ENCODE assay signal across 17 mouse cellular contexts in genomic region chrX:57166549-57166948, GRCm38 (mm10). TPM values are rescaled to one million over a fixed set of nuclear protein-coding genes. Genes with fewer than 3 reads are reported as not detected.
DNase-seq lines count a peak whose midpoint lies in the region; ATAC-seq and TF ChIP-seq lines count a peak whose summit lies in the region.
"Had no signal": no experiment of that assay in that cellular context is flagged by ENCODE, and none has a peak within 500 bp of the region (broad histone marks: within the 10 kb centered on the region; RNA-seq: fewer than 3 reads in every experiment).

No protein-coding gene starts in this region.

- H3K9me3 ChIP-seq in hindbrain, embryonic 13.5 days = no peaks in the 10 kb centered on the region
- H3K9me3 ChIP-seq: G1E; midbrain, embryonic 10.5 days had no signal

- ATAC-seq in hindbrain, embryonic 13.5 days (ENCODE audit: low FRiP score) = no peak
- ATAC-seq: activated CD4-positive, CD25-positive, alpha-beta regulatory T cell, adult 4 months had no signal

- 61% methylated on average over 1 of the region's 1 CpGs for WGBS in hindbrain, embryonic 13.5 days

- H3K4me2 ChIP-seq in hindbrain, embryonic 13.5 days = no peak overlapping the region
- H3K4me2 ChIP-seq: heart, embryonic 11.5 days had no signal

- no peak overlapping the region for H3K9ac ChIP-seq in hindbrain, embryonic 13.5 days
- H3K9ac ChIP-seq: liver, embryonic 14.5 days had no signal

- H3K27ac ChIP-seq in left cerebral cortex, adult 2 months = no peak overlapping the region
- no peak overlapping the region for H3K27ac ChIP-seq in hindbrain, embryonic 13.5 days
- H3K27ac ChIP-seq: liver, embryonic 14.5 days; midbrain, embryonic 10.5 days had no signal

- H3K4me1 ChIP-seq in hindbrain, embryonic 13.5 days (replicated peaks) = no peaks in the 10 kb centered on the region
- H3K4me1 ChIP-seq: midbrain, embryonic 10.5 days had no signal

- intact Hi-C loops in left cerebral cortex, adult 2 months (cut with DNase I) = no loop called here
- intact Hi-C loops in left cerebral cortex, postnatal 10 days (cut with DNase I) = no loop called here

- no peak for DNase-seq in left cerebral cortex, adult 2 months (ENCODE audit: extremely low spot score in 1 of 2, low spot score in 2 of 2)
- DNase-seq in left cerebral cortex, postnatal 10 days (ENCODE audit: extremely low spot score in 1 of 2, low spot score in 2 of 2) = no peak
- peak; percentile 68 for DNase-seq in CD4-positive, CD25-positive, alpha-beta regulatory T cell, adult 2 months (ENCODE audit: low read depth, low spot score)
- peak; percentile 6 for DNase-seq in brain, adult 2 months (ENCODE audit: low read depth, low spot score)
- peak; percentile 31 for DNase-seq in splenic B cell, adult 2 months (ENCODE audit: low read depth, low spot score)
- DNase-seq in ovary, postnatal 36 days (ENCODE audit: low spot score) = no peak
- DNase-seq: embryo, embryonic 11 days; kidney, adult 9 months had no signal

- H3K4me3 ChIP-seq in left cerebral cortex, adult 2 months = no peak overlapping the region
- H3K4me3 ChIP-seq in hindbrain, embryonic 13.5 days = no peak overlapping the region
- H3K4me3 ChIP-seq: midbrain, embryonic 10.5 days had no signal

- no peaks in the 10 kb centered on the region for H3K27me3 ChIP-seq in splenic B cell, adult 2 months (ENCODE audit: control insufficient read depth, insufficient read depth, low read length, poor library complexity, severe bottlenecking)
- no peaks in the 10 kb centered on the region for H3K27me3 ChIP-seq in hindbrain, embryonic 13.5 days

- peak; percentile 2; the same call in 1 of the 2 replicates for TF ChIP-seq CTCF in left cerebral cortex, adult 2 months (IDR thresholded peaks at IDR 0.05)

- H3K36me3 ChIP-seq in splenic B cell, adult 2 months (ENCODE audit: control insufficient read depth, insufficient read depth, low read length, poor library complexity, severe bottlenecking) = no peaks in the 10 kb centered on the region
- H3K36me3 ChIP-seq in hindbrain, embryonic 13.5 days = no peaks in the 10 kb centered on the region
- H3K36me3 ChIP-seq: G1E; midbrain, embryonic 10.5 days had no signal

RNA-seq across cellular contexts. Expression of gene Cd40lg, which starts 45.4 kb away (rescaled TPM):
- not detected for total RNA-seq in left cerebral cortex, adult 2 months (2021)
- not detected for total RNA-seq in left cerebral cortex, postnatal 10 days (2021)
- not detected in 2 replicates for polyA plus RNA-seq in hindbrain, embryonic 13.5 days (2015; fragmentation: Nextera tagmentation; extraction: Ambion mirVana)
- total RNA-seq: G1E; hematopoietic stem cell, adult 5-6 weeks; left cerebral cortex, postnatal 25 days had no signal
- polyA plus RNA-seq: G1E; heart, embryonic 11.5 days; liver, embryonic 14.5 days; midbrain, embryonic 10.5 days; neural tube, embryonic 11.5 days had no signal

Comparison
In these comparisons a context has a peak if more than half of its experiments do, and no peak if none do; other contexts are left out.
1. DNase-seq: peak in CD4-positive, CD25-positive, alpha-beta regulatory T cell, adult 2 months (single experiment), brain, adult 2 months (single experiment) and splenic B cell, adult 2 months (single experiment); none in left cerebral cortex, adult 2 months (0 of 2), left cerebral cortex, postnatal 10 days (0 of 2) and ovary, postnatal 36 days (single experiment).